Mouse (Mus musculus): ENCODE measurements around the gene Krt90. TPM values are rescaled to one million over a fixed set of nuclear protein-coding genes. Genes with fewer than 3 reads are reported as not detected.

Krt90 gene
- polyA plus RNA-seq (2015; fragmentation: Nextera tagmentation; extraction: Ambion mirVana): 0.09 TPM in 1 of 2 replicates, not detected in the other

GRCm38 (mm10) chr15:101562850-101563249 lies at the start of gene Krt90:
Gene Krt90, minus strand, starts transcription at chr15:101562950.
- Histone ChIP-seq H3K4me3 (no peak within 1 kb of the TSS), H3K36me3 (no peaks in the 10 kb centered on the region), H3K9me3 (no peaks in the 10 kb centered on the region), H3K27ac (replicated peaks) (no peak within 1 kb of the TSS), H3K4me2 (replicated peaks) (no peak within 1 kb of the TSS), H3K9ac (replicated peaks) (no peak within 1 kb of the TSS), H3K27me3 (no peaks in the 10 kb centered on the region), H3K4me1 (no peaks in the 10 kb centered on the region)
- ATAC-seq (replicated peaks): no peak
- 69% methylated on average over 5 of the region's 5 CpGs for WGBS

DNA sequence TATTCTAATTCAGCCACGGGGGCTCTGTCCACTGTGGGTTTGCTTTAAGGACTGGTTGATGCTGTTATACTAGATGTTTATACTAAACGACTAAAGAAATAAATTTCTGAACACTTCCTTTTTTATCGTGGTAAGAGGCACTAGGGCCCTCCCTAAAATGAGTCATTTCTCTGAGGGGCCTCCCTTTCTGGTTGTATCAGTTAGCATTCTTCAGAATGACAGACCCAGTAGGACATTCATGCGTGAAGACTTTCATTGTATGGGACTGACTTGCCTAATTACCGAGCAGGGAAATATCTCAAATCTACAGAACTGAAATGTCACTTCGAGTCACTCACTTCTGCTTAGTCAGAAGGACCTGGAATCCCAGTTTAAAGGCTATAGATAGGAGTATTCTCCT lies 36.4 kb upstream of the Krt90 start:
- no peak overlapping the region for H3K9ac ChIP-seq (replicated peaks)
- 66% methylated on average over 6 of the region's 6 CpGs for WGBS
- no peak overlapping the region for H3K4me2 ChIP-seq (replicated peaks)
- no peak overlapping the region for H3K27ac ChIP-seq (replicated peaks)
- H3K36me3 ChIP-seq: no peaks in the 10 kb centered on the region
- H3K4me1 ChIP-seq: no peaks in the 10 kb centered on the region
- no peak for ATAC-seq (replicated peaks)
- no peak overlapping the region for H3K4me3 ChIP-seq
- no peaks in the 10 kb centered on the region; the same call in 1 of the 2 replicates for H3K9me3 ChIP-seq
- H3K27me3 ChIP-seq: no peaks in the 10 kb centered on the region

GRCm38 (mm10) chr15:101588216-101588615 lies 25.5 kb upstream of the Krt90 start:
- H3K27me3 ChIP-seq: no peaks in the 10 kb centered on the region
- no peaks in the 10 kb centered on the region for H3K4me1 ChIP-seq
- WGBS: 81% methylated on average over 10 of the region's 10 CpGs
- no peak overlapping the region for H3K9ac ChIP-seq (replicated peaks)
- ATAC-seq (replicated peaks): no peak
- no peak overlapping the region for H3K4me2 ChIP-seq (replicated peaks)
- no peaks in the 10 kb centered on the region for H3K36me3 ChIP-seq
- no peaks in the 10 kb centered on the region for H3K9me3 ChIP-seq
- no peak overlapping the region for H3K4me3 ChIP-seq
- H3K27ac ChIP-seq (replicated peaks): no peak overlapping the region

DNA sequence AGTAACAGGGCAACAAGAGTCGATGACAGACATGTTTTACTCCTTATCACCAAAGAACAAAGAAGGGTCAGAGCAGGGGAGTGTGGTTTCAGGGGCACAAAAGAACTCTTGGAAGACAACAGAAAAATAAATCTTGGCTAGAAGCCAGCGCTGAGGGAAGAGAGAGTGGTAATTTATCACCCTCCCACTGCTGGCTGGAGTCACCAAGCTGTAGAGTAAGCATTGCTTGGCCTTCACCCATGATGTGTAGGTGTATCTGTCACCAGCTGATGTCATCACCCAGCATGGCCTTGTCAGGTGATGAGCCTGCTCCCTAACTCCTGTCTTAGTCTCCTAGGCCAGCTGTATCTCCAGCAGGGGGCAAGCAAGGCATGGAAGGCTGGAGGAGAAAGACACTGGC lies 21.7 kb upstream of the Krt90 start:
- no peaks in the 10 kb centered on the region for H3K27me3 ChIP-seq
- H3K27ac ChIP-seq (replicated peaks): no peak overlapping the region
- ATAC-seq (replicated peaks): no peak
- H3K9ac ChIP-seq (replicated peaks): no peak overlapping the region
- no peaks in the 10 kb centered on the region for H3K4me1 ChIP-seq
- no peaks in the 10 kb centered on the region for H3K36me3 ChIP-seq
- 67% methylated on average over 2 of the region's 2 CpGs for WGBS
- H3K4me3 ChIP-seq: no peak overlapping the region
- H3K9me3 ChIP-seq: no peaks in the 10 kb centered on the region
- H3K4me2 ChIP-seq (replicated peaks): no peak overlapping the region

- no peaks in the 10 kb centered on the region for H3K27me3 ChIP-seq
- H3K9me3 ChIP-seq: no peaks in the 10 kb centered on the region
- ATAC-seq (replicated peaks): no peak
- H3K27ac ChIP-seq (replicated peaks): no peak overlapping the region
- H3K4me1 ChIP-seq: no peaks in the 10 kb centered on the region
- H3K9ac ChIP-seq (replicated peaks): no peak overlapping the region
- no peak overlapping the region for H3K4me3 ChIP-seq
- no peak overlapping the region for H3K4me2 ChIP-seq (replicated peaks)
- WGBS: 78% methylated on average over 8 of the region's 8 CpGs
- no peaks in the 10 kb centered on the region for H3K36me3 ChIP-seq
Observed at GRCm38 (mm10) chr15:101583211-101583965, 20.6 kb upstream of the Krt90 start.

- no peaks in the 10 kb centered on the region for H3K9me3 ChIP-seq
- H3K4me2 ChIP-seq (replicated peaks): no peak overlapping the region
- no peak overlapping the region for H3K9ac ChIP-seq (replicated peaks)
- H3K27ac ChIP-seq (replicated peaks): no peak overlapping the region
- H3K27me3 ChIP-seq: no peaks in the 10 kb centered on the region
- WGBS: 82% methylated on average over 3 of the region's 3 CpGs
- no peaks in the 10 kb centered on the region for H3K4me1 ChIP-seq
- no peak overlapping the region for H3K4me3 ChIP-seq
- no peak for ATAC-seq (replicated peaks)
- H3K36me3 ChIP-seq: no peaks in the 10 kb centered on the region
Observed at GRCm38 (mm10) chr15:101581701-101582100, 19.0 kb upstream of the Krt90 start.

DNA sequence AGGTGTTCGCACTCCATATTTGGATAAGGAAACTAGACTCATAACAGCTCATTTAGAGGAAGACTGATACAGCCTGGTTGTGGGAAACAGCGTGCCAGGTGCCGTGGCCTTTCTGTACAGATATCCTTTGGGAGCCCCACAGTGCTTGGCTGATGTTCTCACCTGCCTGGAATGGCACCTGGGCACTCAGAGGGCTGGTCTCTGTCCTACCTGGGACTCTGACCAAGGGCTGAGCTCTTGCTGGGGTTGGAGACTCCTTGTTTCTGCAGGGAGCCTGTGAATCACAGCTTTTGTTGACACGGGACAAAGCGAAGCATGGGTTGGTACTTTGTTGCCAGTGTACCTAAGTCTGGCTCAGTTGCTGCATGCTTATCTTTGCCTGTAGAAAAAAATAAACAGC lies 12.8 kb upstream of the Krt90 start:
- Histone ChIP-seq H3K4me1 (no peaks in the 10 kb centered on the region), H3K9ac (replicated peaks) (no peak overlapping the region), H3K27ac (replicated peaks) (no peak overlapping the region), H3K4me2 (replicated peaks) (no peak overlapping the region), H3K27me3 (no peaks in the 10 kb centered on the region), H3K4me3 (no peak overlapping the region), H3K9me3 (no peaks in the 10 kb centered on the region), H3K36me3 (no peaks in the 10 kb centered on the region)
- 91% methylated on average over 5 of the region's 5 CpGs for WGBS
- no peak for ATAC-seq (replicated peaks)

DNA sequence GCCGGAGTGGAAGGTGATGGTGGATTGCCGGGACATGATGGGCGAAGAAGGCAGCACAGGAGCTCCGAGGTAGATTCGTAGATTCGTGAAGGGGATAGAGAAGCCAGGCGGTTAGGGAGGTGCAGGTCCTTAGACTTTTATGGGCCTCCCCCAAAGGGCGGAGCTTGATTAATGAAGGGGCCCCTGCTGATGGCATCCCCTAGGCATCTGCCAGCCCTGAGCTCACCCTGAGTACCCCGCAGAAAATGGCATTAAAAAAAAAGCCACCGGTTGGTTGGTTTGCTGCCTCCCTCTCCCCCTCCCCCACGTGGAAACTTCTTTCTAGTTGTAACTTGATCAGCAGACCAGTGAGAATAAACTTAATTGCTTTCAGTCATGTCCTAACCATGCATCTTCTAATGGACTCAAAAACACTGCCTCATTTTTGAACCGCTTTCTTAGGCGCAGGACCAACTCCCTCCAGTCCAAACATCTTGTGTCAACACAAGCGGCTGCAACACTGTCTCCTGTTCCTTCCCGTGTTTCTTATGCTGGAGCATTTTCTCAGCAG lies 11.1 kb upstream of the Krt90 start, which contains the start of gene Krt75:
Krt75 (minus strand) TSS at position 109 of the 550 bp plus-strand sequence.
- no peak within 1 kb of the TSS for H3K9ac ChIP-seq (replicated peaks)
- WGBS: 67% methylated on average over 15 of the region's 15 CpGs

GRCm38 (mm10) chr15:101567780-101568179 lies 5.0 kb upstream of the Krt90 start:
- no peak overlapping the region for H3K4me3 ChIP-seq
- no peak overlapping the region for H3K4me2 ChIP-seq (replicated peaks)
- no peak overlapping the region for H3K9ac ChIP-seq (replicated peaks)
- no peaks in the 10 kb centered on the region for H3K36me3 ChIP-seq
- no peak for ATAC-seq (replicated peaks)
- H3K27ac ChIP-seq (replicated peaks): no peak overlapping the region
- WGBS: 49% methylated on average over 7 of the region's 7 CpGs
- H3K27me3 ChIP-seq: no peaks in the 10 kb centered on the region
- H3K9me3 ChIP-seq: no peaks in the 10 kb centered on the region
- no peaks in the 10 kb centered on the region for H3K4me1 ChIP-seq

More for the DNA sequence above, 11.1 kb upstream of the Krt90 start, which contains the start of gene Krt75:
- Histone ChIP-seq H3K4me3 (no peak within 1 kb of the TSS), H3K4me1 (no peaks in the 10 kb centered on the region), H3K27ac (replicated peaks) (no peak within 1 kb of the TSS), H3K4me2 (replicated peaks) (no peak within 1 kb of the TSS), H3K9me3 (no peaks in the 10 kb centered on the region), H3K27me3 (no peaks in the 10 kb centered on the region), H3K36me3 (no peaks in the 10 kb centered on the region)
- no peak for ATAC-seq (replicated peaks)

DNA sequence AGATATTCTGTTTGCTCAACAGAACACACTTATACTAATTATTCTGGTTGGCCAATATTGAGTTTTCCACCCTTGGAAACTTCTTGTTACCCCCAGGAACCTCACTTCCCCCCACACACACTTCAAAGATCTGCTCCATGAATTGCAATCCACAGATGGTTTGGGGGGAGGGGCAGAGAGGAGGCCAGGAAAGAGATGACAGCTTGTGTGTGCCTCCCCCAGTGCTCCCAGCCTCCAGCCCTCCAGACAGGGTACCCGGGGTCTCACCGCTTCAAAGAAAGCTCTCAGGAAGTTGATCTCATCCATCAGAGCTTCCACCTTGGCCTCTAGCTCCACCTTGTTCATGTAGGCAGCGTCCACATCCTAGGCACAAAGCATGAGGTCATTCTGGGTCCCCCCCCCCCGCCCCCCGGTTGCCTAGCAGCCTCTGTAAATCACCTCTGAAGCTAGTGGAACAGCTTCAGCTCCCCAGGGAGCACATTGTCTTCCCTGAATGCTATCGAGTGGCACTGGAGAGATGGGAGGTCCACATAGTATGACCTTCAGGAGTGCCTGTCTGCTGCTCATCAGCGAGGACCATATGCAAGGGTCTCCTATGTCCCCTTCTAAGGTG lies 4.6 kb downstream of the Krt90 start:
- Histone ChIP-seq H3K27me3 (no peaks in the 10 kb centered on the region), H3K4me2 (replicated peaks) (no peak overlapping the region), H3K4me1 (peaks cover 4% of the 10 kb centered on the region; the same call in 1 of the 2 replicates), H3K27ac (replicated peaks) (no peak overlapping the region), H3K36me3 (no peaks in the 10 kb centered on the region), H3K4me3 (no peak overlapping the region), H3K9ac (replicated peaks) (no peak overlapping the region), H3K9me3 (no peaks in the 10 kb centered on the region)
- 14% methylated on average over 7 of the region's 7 CpGs for WGBS
- ATAC-seq (replicated peaks): no peak

DNA sequence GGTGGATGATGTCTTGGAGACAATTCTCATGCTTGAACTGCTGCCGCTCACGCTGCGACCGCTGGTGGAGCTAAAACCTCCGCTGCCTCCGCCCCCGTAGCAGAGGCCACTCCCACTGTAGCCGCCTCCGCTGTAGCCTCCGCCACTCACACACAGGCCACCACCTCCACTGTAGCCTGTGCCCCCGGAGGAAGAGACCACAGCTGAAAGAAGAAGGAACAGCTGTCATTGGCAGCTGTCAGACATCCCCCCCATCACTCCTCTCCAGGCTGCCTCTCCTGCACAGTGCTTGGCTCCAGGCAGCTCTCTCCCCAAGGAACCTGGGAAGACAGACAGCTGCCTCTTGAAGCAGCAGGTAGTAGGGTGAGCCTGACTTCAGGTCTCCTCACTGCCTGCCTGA lies 9.6 kb downstream of the Krt90 start:
- Histone ChIP-seq H3K27me3 (no peaks in the 10 kb centered on the region), H3K9ac (replicated peaks) (no peak overlapping the region), H3K9me3 (no peaks in the 10 kb centered on the region), H3K36me3 (no peaks in the 10 kb centered on the region), H3K4me3 (no peak overlapping the region), H3K4me2 (replicated peaks) (peak overlapping the region; percentile 24; the same call in 1 of the 2 replicates), H3K4me1 (peaks cover 8% of the 10 kb centered on the region; the same call in 1 of the 2 replicates), H3K27ac (replicated peaks) (no peak overlapping the region)
- WGBS: 0% methylated on average over 11 of the region's 11 CpGs
- ATAC-seq (replicated peaks): 0 out of 2 replicates have a peak, but pooled peaks have one; percentile 61

DNA sequence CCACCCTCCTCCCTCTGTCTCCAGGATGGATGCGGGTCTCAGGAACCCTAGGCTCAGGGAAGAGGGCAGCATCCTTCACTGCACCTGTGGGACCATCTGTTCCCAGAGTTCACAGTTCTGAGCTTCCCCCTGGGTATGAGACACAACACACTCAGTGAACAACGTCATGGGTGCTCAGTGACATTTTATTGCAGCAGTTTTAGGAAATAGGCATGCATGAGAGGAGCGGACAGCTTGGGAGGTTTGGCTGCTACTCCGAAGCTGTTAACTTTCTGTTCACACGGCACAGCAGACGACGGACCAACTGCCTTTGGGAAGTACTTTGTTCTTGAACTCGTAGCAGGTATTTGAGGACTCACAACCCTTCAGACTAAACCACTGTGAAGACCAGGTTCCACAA lies 10.6 kb downstream of the Krt90 start:
- Histone ChIP-seq H3K9ac (replicated peaks) (no peak overlapping the region), H3K36me3 (no peaks in the 10 kb centered on the region), H3K27me3 (no peaks in the 10 kb centered on the region), H3K9me3 (no peaks in the 10 kb centered on the region), H3K4me1 (peaks cover 8% of the 10 kb centered on the region; the same call in 1 of the 2 replicates), H3K4me2 (replicated peaks) (no peak overlapping the region), H3K27ac (replicated peaks) (no peak overlapping the region), H3K4me3 (no peak overlapping the region)
- 79% methylated on average over 8 of the region's 8 CpGs for WGBS
- no peak for ATAC-seq (replicated peaks)
